Mouse (Mus musculus) erythroblast, embryonic 14.5 days (primary cell): ENCODE data around the gene Socs4.

Source experiments
- GATA1 ChIP-seq: IDR thresholded peaks from 2 replicates; pipeline ENCODE4 v1.6.1; 2012; ENCODE audit warnings: low read length, inconsistent platforms, mixed read lengths
- TAL1 ChIP-seq: IDR thresholded peaks from 3 replicates; pipeline ENCODE4 v1.6.1; 2012; ENCODE audit warnings: low read length, inconsistent platforms, mixed read lengths

DNA sequence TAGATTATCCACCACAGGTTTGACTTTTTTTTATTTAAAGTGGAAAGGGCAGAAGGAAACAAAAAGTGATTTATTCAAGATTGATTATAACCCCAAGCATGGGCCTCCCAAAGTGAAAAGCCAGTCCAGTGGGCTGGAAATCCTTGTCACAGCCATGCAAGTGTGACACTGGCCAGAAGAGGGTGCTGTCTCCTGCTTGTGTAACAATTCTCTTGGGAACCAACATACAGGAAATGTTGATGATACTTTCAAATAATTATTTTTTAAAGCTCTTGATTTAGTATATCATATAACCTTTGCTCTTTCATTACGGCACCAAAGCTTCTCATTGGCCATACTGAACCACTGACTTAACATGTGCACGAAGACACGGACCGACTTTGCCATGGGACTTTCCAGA, 58.1 kb downstream of the Socs4 start:
- TF ChIP-seq TAL1 (no peak), GATA1 (no peak)
